Mouse (Mus musculus): ENCODE data around the gene Tipin.
A peak's percentile ranks its signal among the peaks of the same experiment; 100 is the strongest.

The Tipin gene

GRCm38 (mm10) chr9:64343656-64344055 lies 62.3 kb downstream of the Tipin start:
- no peak for DNase-seq (ENCODE audit: low read depth)

- no peak for DNase-seq (ENCODE audit: low read depth)
Measured at GRCm38 (mm10) chr9:64345931-64346330, 64.5 kb downstream of the Tipin start.

- DNase-seq (ENCODE audit: low read depth) = peak; percentile 14
Measured at GRCm38 (mm10) chr9:64347377-64347776, 66.0 kb downstream of the Tipin start.

- no peak for DNase-seq (ENCODE audit: low read depth)
Measured at GRCm38 (mm10) chr9:64349490-64349889, 68.1 kb downstream of the Tipin start.

- DNase-seq (ENCODE audit: low read depth) = no peak
Measured at GRCm38 (mm10) chr9:64351191-64351590, 69.8 kb downstream of the Tipin start.

All from fibroblast of lung, adult 2 months (primary cell).